Mouse (Mus musculus) embryonic fibroblast, embryonic 13.5 days (primary cell): ENCODE results near the gene Spred1.

Experiments used
- CTCF ChIP-seq: IDR thresholded peaks from 2 replicates; pipeline ENCODE4 v1.5.1; 2011; ENCODE audit warnings: mild to moderate bottlenecking, control low read depth, low read length, moderate library complexity, borderline replicate concordance; ENCODE audit not compliant: insufficient read depth
- POLR2A ChIP-seq: IDR thresholded peaks from 2 replicates; pipeline ENCODE4 v1.6.1; 2011; ENCODE audit warnings: low read depth, mild to moderate bottlenecking, control low read depth, low read length, moderate library complexity

DNA sequence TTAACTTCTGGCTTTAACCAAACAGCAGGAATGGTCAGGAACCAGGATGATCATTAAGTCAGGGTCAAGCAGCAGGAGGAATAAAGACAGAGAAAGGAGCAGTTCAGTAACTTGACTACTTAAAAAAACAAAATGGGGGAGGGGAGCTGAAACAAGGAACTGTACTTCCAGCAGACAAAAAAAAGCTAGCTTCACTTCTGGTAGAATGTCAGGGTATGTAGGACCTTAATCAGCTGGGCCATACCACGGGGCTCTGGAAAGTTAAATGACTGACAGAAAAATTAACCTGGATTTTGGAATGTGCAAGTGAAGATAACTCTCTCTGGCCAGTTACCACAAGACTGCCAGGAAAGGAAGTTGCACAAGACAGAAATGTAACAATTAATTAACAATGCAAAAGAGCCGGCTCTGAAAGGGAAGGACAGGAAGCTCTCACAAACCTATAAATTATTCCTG is 28.2 kb upstream of the Spred1 start:
- TF ChIP-seq CTCF (no peak), POLR2A (no peak)
